Mouse (Mus musculus) brown adipose tissue, adult 24 weeks (tissue): ENCODE measurements at regions not wholly inside any gene's neighbourhood (a gene's known extent, or its start where the extent isn't known, plus 50 kb on each side); places are given as distances from the start of the nearest gene placed in this dataset.
A peak's percentile ranks its signal among the peaks of the same experiment; 100 is the strongest.

Source experiments
- H3K27ac ChIP-seq: fragments of 200-500 bp; replicated peaks from 2 replicates; pipeline ENCODE4 v1.5.1; 2012; ENCODE audit warnings: low read depth, mild to moderate bottlenecking, low read length
- H3K4me1 ChIP-seq: fragments of 200-500 bp; 2 replicates; pipeline ENCODE4 v1.6.1; 2012; ENCODE audit warnings: low read length, mixed read lengths; ENCODE audit not compliant: control insufficient read depth, insufficient read depth, insufficient read length
- H3K4me3 ChIP-seq: fragments of 200-500 bp; 2 replicates; pipeline ENCODE4 v1.5.1; 2012; ENCODE audit warnings: low read depth, mild to moderate bottlenecking, low read length, moderate library complexity; ENCODE audit not compliant: insufficient read depth

GRCm38 (mm10) chr10:96435109-96435508 lies 181.7 kb upstream of the Btg1 start:
- Histone ChIP-seq H3K4me1 (no peaks in the 10 kb centered on the region; the same call in 1 of the 2 replicates), H3K27ac (peak overlapping the region; percentile 49), H3K4me3 (no peak overlapping the region)

- no peak overlapping the region for H3K4me3 ChIP-seq
Measured at GRCm38 (mm10) chr10:96438398-96439103, 178.3 kb upstream of the Btg1 start.

GRCm38 (mm10) chr10:96442165-96442564 lies 174.6 kb upstream of the Btg1 start:
- Histone ChIP-seq H3K27ac (no peak overlapping the region), H3K4me1 (no peaks in the 10 kb centered on the region), H3K4me3 (no peak overlapping the region)

More at GRCm38 (mm10) chr10:96438398-96439103, 178.3 kb upstream of the Btg1 start:
- Histone ChIP-seq H3K4me1 (no peaks in the 10 kb centered on the region; the same call in 1 of the 2 replicates), H3K27ac (no peak overlapping the region)

GRCm38 (mm10) chr10:96450266-96450665 lies 166.5 kb upstream of the Btg1 start:
- Histone ChIP-seq H3K27ac (no peak overlapping the region), H3K4me1 (no peaks in the 10 kb centered on the region), H3K4me3 (no peak overlapping the region)

- Histone ChIP-seq H3K4me1 (no peaks in the 10 kb centered on the region), H3K4me3 (no peak overlapping the region), H3K27ac (no peak overlapping the region)
Measured at GRCm38 (mm10) chr10:96454857-96455256, 161.9 kb upstream of the Btg1 start.

GRCm38 (mm10) chr10:96458551-96458950 lies 158.3 kb upstream of the Btg1 start:
- Histone ChIP-seq H3K27ac (no peak overlapping the region), H3K4me1 (no peaks in the 10 kb centered on the region), H3K4me3 (no peak overlapping the region)

GRCm38 (mm10) chr10:96459186-96459585 lies 157.6 kb upstream of the Btg1 start:
- H3K27ac ChIP-seq: no peak overlapping the region
- H3K4me1 ChIP-seq: no peaks in the 10 kb centered on the region
- no peak overlapping the region for H3K4me3 ChIP-seq

GRCm38 (mm10) chr10:96460151-96460550 lies 156.7 kb upstream of the Btg1 start:
- H3K27ac ChIP-seq: no peak overlapping the region
- no peak overlapping the region for H3K4me3 ChIP-seq
- H3K4me1 ChIP-seq: no peaks in the 10 kb centered on the region

- no peak overlapping the region for H3K4me3 ChIP-seq
- H3K4me1 ChIP-seq: no peaks in the 10 kb centered on the region
- H3K27ac ChIP-seq: no peak overlapping the region
Measured at GRCm38 (mm10) chr10:96460617-96461338, 156.0 kb upstream of the Btg1 start.

- no peak overlapping the region for H3K4me3 ChIP-seq
- H3K27ac ChIP-seq: no peak overlapping the region
- H3K4me1 ChIP-seq: no peaks in the 10 kb centered on the region
Measured at GRCm38 (mm10) chr10:96465967-96466366, 150.8 kb upstream of the Btg1 start.

- H3K27ac ChIP-seq: no peak overlapping the region
- no peaks in the 10 kb centered on the region for H3K4me1 ChIP-seq
- H3K4me3 ChIP-seq: no peak overlapping the region
Measured at GRCm38 (mm10) chr10:96466845-96467244, 150.0 kb upstream of the Btg1 start.

- Histone ChIP-seq H3K27ac (no peak overlapping the region), H3K4me1 (no peaks in the 10 kb centered on the region), H3K4me3 (no peak overlapping the region)
Measured at GRCm38 (mm10) chr10:96467661-96468060, 149.1 kb upstream of the Btg1 start.

GRCm38 (mm10) chr10:96471523-96471922 lies 145.3 kb upstream of the Btg1 start:
- no peak overlapping the region for H3K27ac ChIP-seq

GRCm38 (mm10) chr10:96479350-96479749 lies 137.5 kb upstream of the Btg1 start:
- Histone ChIP-seq H3K27ac (no peak overlapping the region), H3K4me3 (no peak overlapping the region), H3K4me1 (no peaks in the 10 kb centered on the region)

More at GRCm38 (mm10) chr10:96471523-96471922, 145.3 kb upstream of the Btg1 start:
- H3K4me1 ChIP-seq: no peaks in the 10 kb centered on the region
- H3K4me3 ChIP-seq: no peak overlapping the region

GRCm38 (mm10) chr10:96479786-96480185 lies 137.0 kb upstream of the Btg1 start:
- H3K27ac ChIP-seq: no peak overlapping the region
- no peaks in the 10 kb centered on the region for H3K4me1 ChIP-seq
- H3K4me3 ChIP-seq: no peak overlapping the region
